Mouse (Mus musculus) NIH3T3 (cell line): ENCODE measurements at regions not wholly inside any gene's neighbourhood (a gene's known extent, or its start where the extent isn't known, plus 50 kb on each side); places are given as distances from the start of the nearest gene placed in this dataset.

Experiments used
- DNase-seq: peaks from one replicate; pipeline ENCODE4 v3.0.0-alpha.2; 2012; ENCODE audit warnings: low read depth

GRCm38 (mm10) chr4:88941955-88942354 is 62.0 kb upstream of the Ifne start:
- DNase-seq: peak; percentile 91

- DNase-seq: peak; percentile 71
Measured at GRCm38 (mm10) chr4:88940670-88941069, 60.7 kb upstream of the Ifne start.

DNA sequence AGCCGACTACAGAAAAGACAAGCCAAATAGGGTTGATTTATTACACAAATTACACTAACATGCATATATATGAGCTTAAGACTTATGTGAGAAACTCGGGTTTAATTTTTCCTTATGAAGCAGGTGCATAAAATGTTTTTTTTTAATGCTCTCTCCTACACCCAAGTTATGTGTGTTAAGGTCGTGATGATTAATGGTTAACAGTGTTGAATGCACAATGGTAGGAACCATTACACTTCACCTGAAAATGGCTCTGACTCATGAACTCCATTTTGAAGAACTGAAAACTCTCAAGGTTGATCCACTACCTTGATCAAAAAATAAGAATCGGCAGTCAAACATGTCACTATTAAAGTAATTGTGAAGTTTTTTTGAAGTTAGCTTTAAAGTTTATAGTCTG is 59.4 kb upstream of the Ifne start:
- DNase-seq: peak; percentile 63

GRCm38 (mm10) chr4:88938712-88939032 is 58.7 kb upstream of the Ifne start:
- DNase-seq: no peak

GRCm38 (mm10) chr4:88937866-88938711 is 58.1 kb upstream of the Ifne start:
- peak; percentile 92 for DNase-seq

DNA sequence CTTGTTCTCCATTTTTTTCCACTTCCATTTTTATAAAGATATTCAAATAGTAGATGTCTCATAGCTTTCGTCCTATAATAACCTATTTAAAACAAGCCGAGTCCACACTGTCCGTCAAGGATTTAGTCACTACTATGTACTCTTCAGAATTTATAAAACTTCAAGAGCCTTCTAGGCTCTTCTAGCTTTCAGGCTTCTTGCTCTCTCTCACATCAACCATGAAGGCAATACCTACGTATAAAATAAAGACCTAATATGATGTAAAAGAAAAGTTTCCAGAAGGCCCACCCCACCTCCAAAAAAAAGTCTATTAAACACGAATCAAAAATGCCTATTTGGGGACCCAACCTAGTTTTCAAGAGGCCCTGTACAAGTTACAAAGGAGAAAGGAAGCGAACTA is 57.0 kb upstream of the Ifne start:
- DNase-seq: peak; percentile 66

- DNase-seq: peak; percentile 59
Measured at GRCm38 (mm10) chr4:88935901-88936300, 55.9 kb upstream of the Ifne start.

- peak; percentile 93 for DNase-seq
Measured at GRCm38 (mm10) chr4:88935316-88935715, 55.3 kb upstream of the Ifne start.

DNA sequence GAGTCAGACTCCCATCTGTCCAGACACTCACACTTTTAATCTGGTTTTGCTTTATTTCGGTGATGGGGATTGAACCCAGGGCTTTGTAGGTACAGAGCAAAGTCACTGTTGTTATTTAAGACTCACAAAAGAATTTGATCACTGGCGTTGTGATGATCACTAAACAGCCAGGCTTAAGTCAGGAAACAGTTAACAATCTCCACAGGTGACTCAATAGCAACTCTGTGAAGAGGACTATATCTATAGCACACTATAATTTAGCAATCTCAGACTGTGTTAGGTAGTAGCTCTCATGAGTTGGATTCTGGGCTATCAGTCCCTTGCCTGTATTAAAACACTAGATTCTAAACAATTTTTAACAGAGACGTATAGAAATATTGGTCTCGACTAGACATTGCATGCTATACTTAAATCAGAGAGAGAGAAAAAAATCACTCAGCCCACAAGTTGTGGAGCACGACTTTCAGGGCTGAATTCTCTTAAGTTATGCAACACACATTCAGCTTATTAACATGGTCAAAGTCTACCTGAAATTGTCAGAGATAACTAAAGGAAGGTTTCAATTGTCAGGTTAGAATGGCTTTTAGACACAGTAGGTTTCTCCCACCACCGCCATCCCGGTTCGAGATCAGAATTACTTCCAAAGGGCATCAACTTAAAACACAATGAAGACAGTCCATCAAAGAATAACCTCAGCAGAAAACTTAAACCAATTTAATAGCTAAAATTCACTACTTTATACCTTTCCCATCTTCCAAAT is 54.4 kb upstream of the Ifne start:
- peak; percentile 69 for DNase-seq

DNA sequence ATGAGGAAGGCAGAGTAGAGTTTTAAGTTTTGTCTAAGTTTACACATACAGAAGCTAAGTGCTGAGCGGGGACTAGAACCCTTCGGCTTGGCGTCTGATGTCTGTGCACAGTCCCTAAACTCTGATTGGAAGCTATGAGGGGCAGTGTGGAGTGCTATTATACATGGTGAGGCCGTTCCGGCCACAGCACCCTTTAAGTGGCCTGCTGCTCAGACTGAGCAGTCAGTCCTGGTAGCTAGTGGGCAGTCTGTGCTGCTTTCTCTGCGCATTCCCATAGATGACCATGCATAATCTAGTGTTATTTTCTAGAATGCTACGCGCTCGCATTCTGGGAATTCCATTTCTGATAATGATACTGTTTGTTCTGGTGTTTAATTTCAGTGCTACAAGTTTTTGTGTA is 51.2 kb upstream of the Ifne start:
- peak; percentile 75 for DNase-seq
